Mouse (Mus musculus) heart, embryonic 12.5 days (tissue): ENCODE results near the gene Coro7. TPM values are rescaled to one million over a fixed set of nuclear protein-coding genes. Genes with fewer than 3 reads are reported as not detected.

ENCODE experiments used
- ATAC-seq: fragments of 200-750 bp; cut with Nextera tagmentation; 2 replicates; pipeline ENCODE4 v1.8.0; 2017; ENCODE audit warnings: moderate TSS enrichment, moderate library complexity; ENCODE audit not compliant: insufficient number of reproducible peaks, low FRiP score
- H3K27ac ChIP-seq: fragments of 300-500 bp; sonication (generic); 2 replicates; pipeline ENCODE4 v1.5.1; 2016; ENCODE audit warnings: mild to moderate bottlenecking, moderate library complexity; ENCODE audit not compliant: poor library complexity, severe bottlenecking
- H3K27me3 ChIP-seq: fragments of 300-500 bp; sonication (generic); replicated peaks from 2 replicates; pipeline ENCODE4 v1.6.1; 2016; ENCODE audit warnings: mild to moderate bottlenecking, moderate library complexity
- H3K36me3 ChIP-seq: fragments of 300-500 bp; sonication (generic); 2 replicates; pipeline ENCODE4 v1.6.1; 2016; ENCODE audit warnings: mild to moderate bottlenecking, moderate library complexity
- H3K4me1 ChIP-seq: fragments of 300-500 bp; sonication (generic); replicated peaks from 2 replicates; pipeline ENCODE4 v1.6.1; 2016; ENCODE audit warnings: mild to moderate bottlenecking
- H3K4me2 ChIP-seq: fragments of 300-500 bp; sonication (generic); 2 replicates; pipeline ENCODE4 v1.6.1; 2016; ENCODE audit warnings: mild to moderate bottlenecking, moderate library complexity
- H3K4me3 ChIP-seq: fragments of 300-500 bp; sonication (generic); 2 replicates; pipeline ENCODE4 v1.5.1; 2016; ENCODE audit warnings: mild to moderate bottlenecking
- H3K9ac ChIP-seq: fragments of 300-500 bp; sonication (generic); 2 replicates; pipeline ENCODE4 v1.6.1; 2016; ENCODE audit warnings: mild to moderate bottlenecking, moderate library complexity
- H3K9me3 ChIP-seq: fragments of 300-500 bp; sonication (generic); replicated peaks from 2 replicates; pipeline ENCODE4 v1.6.1; 2016; ENCODE audit warnings: mild to moderate bottlenecking, moderate library complexity
- WGBS: fragments of 180-500 bp; shearing (Covaris S2); methylation state at CpG from one replicate; pipeline ENCODE4 v1.1.7; 2016; 5-methylcytosine and 5-hydroxymethylcytosine counted together
- polyA plus RNA-seq: library from polyadenylated mRNA; unstranded; fragments of >200 nt; fragmentation: Nextera tagmentation; extraction: Ambion mirVana; gene quantifications from 2 replicates; pipeline ENCODE4 v1.2.1, GENCODE M21; 2016

Gene Coro7
- polyA plus RNA-seq, 1 experiment from 2014 or later = 14.8 TPM

DNA sequence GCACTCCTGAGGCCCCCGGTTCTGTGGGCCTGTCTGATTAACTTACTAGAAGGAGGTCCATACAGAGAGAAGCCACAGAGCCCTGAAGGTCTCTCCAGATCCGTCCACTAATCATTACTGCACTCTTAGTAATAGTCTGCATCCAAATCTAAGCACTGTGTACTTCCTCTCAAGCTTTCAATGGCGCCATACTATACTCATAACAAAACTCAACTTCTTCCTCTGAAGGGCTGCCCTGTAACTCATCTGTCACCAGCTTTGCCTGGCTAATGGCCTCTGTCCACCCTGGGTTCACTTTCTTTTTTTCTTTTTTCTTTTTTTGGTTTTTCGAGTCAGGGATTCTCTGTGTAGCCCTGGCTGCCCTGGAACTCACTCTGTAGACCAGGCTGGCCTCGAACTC lies 1.5 kb downstream of the Coro7 start:
- no peak overlapping the region; the same call in 1 of the 2 replicates for H3K27ac ChIP-seq
- H3K36me3 ChIP-seq = peaks cover 34% of the 10 kb centered on the region
- H3K4me2 ChIP-seq = peak overlapping the region; percentile 97
- H3K4me3 ChIP-seq = no peak overlapping the region
- WGBS = 54% methylated on average over 5 of the region's 5 CpGs
- ATAC-seq = no peak
- H3K9me3 ChIP-seq = no peaks in the 10 kb centered on the region
- H3K27me3 ChIP-seq = no peaks in the 10 kb centered on the region
- H3K9ac ChIP-seq = peak overlapping the region; percentile 89; the same call in 1 of the 2 replicates
- H3K4me1 ChIP-seq = peaks cover 18% of the 10 kb centered on the region

DNA sequence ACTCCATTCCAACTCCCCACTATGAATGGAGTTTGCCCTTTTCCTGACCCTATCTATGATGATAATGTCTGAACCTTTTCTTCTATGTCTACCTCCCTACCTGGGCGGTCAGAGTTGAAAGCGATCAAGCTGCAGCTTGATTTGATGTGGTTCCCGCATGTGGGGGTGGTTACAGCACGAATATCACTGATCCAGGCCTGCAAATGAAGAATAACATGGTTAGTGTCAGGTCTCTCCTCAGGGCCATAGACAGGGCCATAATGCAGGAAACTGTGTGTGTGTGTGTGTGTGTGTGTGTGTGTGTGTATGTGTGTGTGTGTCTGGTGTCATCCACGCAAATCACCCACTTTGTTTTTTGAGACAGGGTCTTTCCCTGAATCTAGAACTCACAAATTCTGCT lies 2.7 kb downstream of the Coro7 start:
- ATAC-seq = no peak
- Histone ChIP-seq H3K4me1 (peaks cover 15% of the 10 kb centered on the region), H3K36me3 (peaks cover 39% of the 10 kb centered on the region), H3K4me3 (no peak overlapping the region), H3K4me2 (no peak overlapping the region), H3K27me3 (no peaks in the 10 kb centered on the region), H3K9ac (no peak overlapping the region), H3K9me3 (no peaks in the 10 kb centered on the region), H3K27ac (no peak overlapping the region)
- 89% methylated on average over 5 of the region's 5 CpGs for WGBS

DNA sequence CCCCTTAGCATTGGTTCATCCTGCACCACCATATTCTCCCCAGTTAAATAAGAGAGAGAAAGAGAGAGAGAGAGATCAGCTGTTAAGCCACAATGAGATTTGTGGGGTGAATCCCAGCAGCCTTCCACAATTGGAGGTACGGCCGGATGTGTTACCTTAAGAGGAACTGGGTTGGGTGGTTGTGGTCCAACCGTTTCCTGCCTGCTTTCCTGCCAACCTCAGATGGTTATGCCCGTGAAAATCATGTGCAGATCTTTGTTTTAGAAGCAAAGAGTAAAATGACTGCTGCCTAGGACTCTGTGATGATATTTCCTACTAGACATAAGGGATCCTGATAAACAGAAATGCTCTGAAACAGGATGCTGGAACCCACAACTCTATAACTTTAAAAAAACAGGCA lies 5.5 kb downstream of the Coro7 start:
- no peak for ATAC-seq
- Histone ChIP-seq H3K36me3 (peaks cover 51% of the 10 kb centered on the region), H3K4me3 (no peak overlapping the region), H3K9me3 (no peaks in the 10 kb centered on the region), H3K4me2 (no peak overlapping the region), H3K27me3 (no peaks in the 10 kb centered on the region), H3K27ac (no peak overlapping the region), H3K9ac (no peak overlapping the region), H3K4me1 (peaks cover 15% of the 10 kb centered on the region)
- WGBS = 86% methylated on average over 4 of the region's 4 CpGs

DNA sequence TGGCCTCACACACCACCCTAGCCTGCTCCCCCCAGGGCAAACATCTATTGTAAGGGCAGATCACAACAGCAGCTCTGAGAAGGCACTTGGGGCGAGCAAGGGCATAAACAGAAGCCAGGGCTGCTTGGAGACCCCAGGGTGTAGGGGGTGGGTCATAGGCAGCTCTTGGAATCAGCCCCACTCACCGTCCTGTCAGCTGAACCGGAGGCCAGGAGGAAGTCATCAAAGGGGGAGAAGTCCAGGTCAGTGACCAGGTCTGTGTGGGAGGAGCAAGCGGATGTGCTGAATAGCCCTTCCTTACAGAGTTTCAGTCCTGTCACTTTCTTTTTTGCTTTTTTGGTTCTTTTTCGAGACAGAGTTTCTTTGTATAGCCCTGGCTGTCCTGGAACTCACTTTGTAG lies 9.3 kb downstream of the Coro7 start:
- Histone ChIP-seq H3K9ac (no peak overlapping the region), H3K4me3 (no peak overlapping the region), H3K4me2 (no peak overlapping the region), H3K36me3 (peaks cover 62% of the 10 kb centered on the region), H3K27me3 (no peaks in the 10 kb centered on the region), H3K4me1 (no peaks in the 10 kb centered on the region), H3K9me3 (no peaks in the 10 kb centered on the region), H3K27ac (no peak overlapping the region)
- WGBS = 68% methylated on average over 5 of the region's 5 CpGs
- ATAC-seq = no peak

DNA sequence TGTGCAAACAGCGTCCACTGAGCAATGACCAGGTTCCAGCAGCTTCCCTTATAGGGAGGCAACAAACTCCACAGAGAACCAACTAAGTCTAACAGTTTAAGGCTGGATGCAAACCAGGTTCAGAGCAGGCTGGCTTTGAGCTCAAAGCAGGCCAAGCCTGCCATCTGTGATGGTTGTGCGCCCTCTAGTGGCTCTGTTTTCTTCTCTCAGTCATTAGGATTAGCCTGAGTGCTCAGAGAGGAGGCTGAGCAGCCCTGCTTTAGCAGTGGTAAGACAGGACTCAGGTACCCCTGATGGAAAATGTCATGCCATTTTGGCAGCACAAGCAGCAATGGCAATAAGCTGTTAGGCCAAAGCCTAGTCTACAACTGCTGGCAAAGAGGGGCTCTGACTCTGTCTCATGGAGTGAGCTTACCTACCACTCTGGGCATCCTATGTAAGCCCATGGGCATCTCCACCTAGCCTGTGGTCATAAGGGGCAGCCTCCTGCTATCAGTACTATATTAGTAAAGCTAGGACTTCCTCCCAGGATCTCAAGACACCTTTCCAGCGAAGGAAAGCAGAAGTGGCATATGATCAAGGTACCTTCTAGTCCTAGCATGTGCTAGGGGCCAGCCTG lies 12.3 kb downstream of the Coro7 start:
- H3K9me3 ChIP-seq = no peaks in the 10 kb centered on the region
- H3K36me3 ChIP-seq = peaks cover 57% of the 10 kb centered on the region
- no peak overlapping the region for H3K27ac ChIP-seq
- H3K4me3 ChIP-seq = no peak overlapping the region
- no peaks in the 10 kb centered on the region for H3K4me1 ChIP-seq
- H3K27me3 ChIP-seq = no peaks in the 10 kb centered on the region
- H3K4me2 ChIP-seq = no peak overlapping the region
- peak; percentile 77 for ATAC-seq
- no peak overlapping the region for H3K9ac ChIP-seq
- 25% methylated on average over 3 of the region's 3 CpGs for WGBS

DNA sequence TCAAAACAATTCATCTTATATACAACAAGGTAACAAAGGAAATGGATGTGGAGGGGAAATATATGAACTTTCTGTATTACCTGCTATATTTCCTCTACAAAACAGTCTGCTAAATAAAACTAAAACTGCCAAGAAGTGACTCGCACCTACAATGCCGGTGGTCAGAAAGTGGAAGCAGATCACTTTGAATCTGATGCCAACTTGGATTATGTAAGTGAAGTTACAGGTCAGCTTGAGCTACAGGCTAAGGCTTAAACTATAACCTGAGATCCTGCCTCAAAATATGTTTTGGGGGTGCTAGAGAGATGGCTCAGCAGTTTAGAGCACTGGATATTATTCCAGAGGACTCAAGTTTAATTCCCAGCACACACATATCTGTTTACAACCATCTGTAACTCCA lies 13.9 kb downstream of the Coro7 start:
- Histone ChIP-seq H3K4me3 (no peak overlapping the region), H3K27me3 (no peaks in the 10 kb centered on the region), H3K4me1 (no peaks in the 10 kb centered on the region), H3K4me2 (no peak overlapping the region), H3K36me3 (peaks cover 68% of the 10 kb centered on the region), H3K9me3 (no peaks in the 10 kb centered on the region), H3K27ac (no peak overlapping the region), H3K9ac (no peak overlapping the region)
- WGBS = 95% methylated on average over 2 of the region's 2 CpGs
- ATAC-seq = no peak

DNA sequence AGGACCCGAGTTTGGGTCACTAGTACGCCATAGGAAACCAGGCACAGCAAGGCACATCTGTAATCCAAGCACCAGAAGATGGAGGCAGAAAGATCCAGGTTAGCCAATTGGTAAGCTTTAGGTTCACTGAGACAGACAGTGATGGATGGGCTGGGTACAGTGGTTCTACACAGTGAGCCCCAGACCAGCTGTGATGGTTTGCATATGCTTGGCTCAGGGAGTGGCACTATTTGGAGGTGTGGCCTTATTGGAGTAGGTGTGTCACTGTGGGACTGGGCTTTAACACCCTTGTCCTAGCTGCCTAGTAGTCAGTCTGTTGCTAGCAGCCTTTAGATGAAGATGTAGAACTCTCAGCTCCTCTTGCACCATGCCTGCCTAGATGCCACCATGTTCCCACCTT lies 15.8 kb downstream of the Coro7 start:
- Histone ChIP-seq H3K4me2 (no peak overlapping the region), H3K36me3 (peaks cover 57% of the 10 kb centered on the region), H3K4me1 (peaks cover 7% of the 10 kb centered on the region), H3K9me3 (0 out of 2 replicates have a peak, but pooled peaks cover 2% of the 10 kb centered on the region), H3K27me3 (no peaks in the 10 kb centered on the region), H3K4me3 (no peak overlapping the region), H3K9ac (no peak overlapping the region), H3K27ac (no peak overlapping the region)
- ATAC-seq = no peak
- WGBS = 83% methylated on average over 2 of the region's 2 CpGs

DNA sequence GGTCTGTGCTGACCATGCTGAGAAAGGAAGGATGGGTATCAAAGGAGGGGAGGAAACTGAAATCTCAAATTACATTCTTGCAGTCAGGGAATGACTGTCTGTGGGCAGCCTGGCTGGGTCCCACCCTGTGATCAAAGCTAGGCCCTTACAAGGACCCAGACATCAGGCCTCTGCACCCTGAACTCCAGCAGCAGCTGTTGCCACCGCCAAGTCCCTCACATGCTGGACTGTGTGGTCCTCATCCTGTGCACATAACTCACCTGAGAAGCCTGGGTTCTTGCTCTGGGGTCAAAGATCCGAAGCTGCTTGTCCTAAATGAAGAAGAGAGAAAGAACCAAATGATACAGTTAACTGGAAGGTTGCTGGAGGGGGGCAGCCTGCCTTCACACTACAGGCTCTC lies 18.0 kb downstream of the Coro7 start:
- H3K9ac ChIP-seq = no peak overlapping the region
- H3K4me1 ChIP-seq = peaks cover 20% of the 10 kb centered on the region
- H3K4me3 ChIP-seq = no peak overlapping the region
- 77% methylated on average over 2 of the region's 2 CpGs for WGBS
- no peak for ATAC-seq
- 0 out of 2 replicates have a peak, but pooled peaks cover 2% of the 10 kb centered on the region for H3K9me3 ChIP-seq
- H3K27ac ChIP-seq = no peak overlapping the region
- H3K27me3 ChIP-seq = no peaks in the 10 kb centered on the region
- no peak overlapping the region for H3K4me2 ChIP-seq
- peaks cover 42% of the 10 kb centered on the region for H3K36me3 ChIP-seq

DNA sequence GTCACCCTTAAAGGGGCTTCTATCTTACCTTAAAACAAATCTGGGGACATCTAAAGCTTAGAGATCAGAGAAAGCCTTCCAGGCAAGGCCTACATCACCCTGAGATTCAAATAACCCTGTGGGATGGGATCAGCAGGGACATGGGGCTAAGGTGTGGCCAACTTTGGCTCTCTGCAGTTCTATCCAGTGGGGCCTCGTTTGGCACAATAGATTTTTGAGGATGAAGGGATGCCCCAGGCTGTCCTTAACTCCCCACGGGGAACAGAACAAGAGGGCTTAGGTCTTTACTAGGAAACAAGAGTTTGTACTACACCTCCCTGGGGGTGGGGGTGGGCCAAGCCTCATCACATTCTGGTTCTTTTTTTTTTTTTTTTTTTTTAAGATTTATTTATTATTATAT lies 20.3 kb downstream of the Coro7 start:
- H3K27ac ChIP-seq = peak overlapping the region; percentile 63
- H3K4me3 ChIP-seq = no peak overlapping the region
- peak overlapping the region; percentile 45; the same call in 1 of the 2 replicates for H3K9ac ChIP-seq
- H3K4me1 ChIP-seq = peaks cover 43% of the 10 kb centered on the region
- 22% methylated on average over 2 of the region's 2 CpGs for WGBS
- no peaks in the 10 kb centered on the region for H3K27me3 ChIP-seq
- peak overlapping the region; percentile 27 for H3K4me2 ChIP-seq
- peaks cover 38% of the 10 kb centered on the region for H3K36me3 ChIP-seq
- 0 out of 2 replicates have a peak, but pooled peaks cover 2% of the 10 kb centered on the region for H3K9me3 ChIP-seq
- no peak for ATAC-seq

DNA sequence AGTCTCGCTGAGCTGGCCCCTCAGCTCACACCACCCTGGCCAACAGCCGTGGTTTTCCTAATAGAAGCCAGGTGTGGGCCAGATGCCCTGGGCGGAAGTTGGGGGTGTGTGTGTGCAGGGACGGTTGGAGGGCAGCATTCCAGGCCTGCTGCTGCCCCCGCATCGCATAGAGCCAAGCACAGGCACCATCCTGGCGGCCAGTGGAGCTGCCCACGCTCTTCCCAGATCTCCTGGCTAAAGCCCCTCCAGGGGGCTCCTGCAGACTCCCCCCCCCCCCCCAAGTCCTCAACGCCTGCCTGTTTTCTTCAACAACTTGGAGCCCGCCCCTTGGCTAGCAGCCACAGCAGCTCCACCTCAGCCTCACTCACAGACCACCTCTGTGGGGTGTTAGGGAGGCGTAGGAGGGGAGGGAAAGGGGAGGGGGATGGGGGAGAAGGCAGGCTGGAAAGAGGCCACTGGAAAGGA lies 20.8 kb downstream of the Coro7 start:
- 0 out of 2 replicates have a peak, but pooled peaks cover 2% of the 10 kb centered on the region for H3K9me3 ChIP-seq
- no peak overlapping the region for H3K4me3 ChIP-seq
- H3K27me3 ChIP-seq = no peaks in the 10 kb centered on the region
- peak overlapping the region; percentile 45 for H3K9ac ChIP-seq
- 16% methylated on average over 11 of the region's 11 CpGs for WGBS
- peaks cover 39% of the 10 kb centered on the region for H3K36me3 ChIP-seq
- peak; percentile 63 for ATAC-seq
- peak overlapping the region; percentile 63 for H3K27ac ChIP-seq
- peak overlapping the region; percentile 27 for H3K4me2 ChIP-seq
- peaks cover 48% of the 10 kb centered on the region for H3K4me1 ChIP-seq

DNA sequence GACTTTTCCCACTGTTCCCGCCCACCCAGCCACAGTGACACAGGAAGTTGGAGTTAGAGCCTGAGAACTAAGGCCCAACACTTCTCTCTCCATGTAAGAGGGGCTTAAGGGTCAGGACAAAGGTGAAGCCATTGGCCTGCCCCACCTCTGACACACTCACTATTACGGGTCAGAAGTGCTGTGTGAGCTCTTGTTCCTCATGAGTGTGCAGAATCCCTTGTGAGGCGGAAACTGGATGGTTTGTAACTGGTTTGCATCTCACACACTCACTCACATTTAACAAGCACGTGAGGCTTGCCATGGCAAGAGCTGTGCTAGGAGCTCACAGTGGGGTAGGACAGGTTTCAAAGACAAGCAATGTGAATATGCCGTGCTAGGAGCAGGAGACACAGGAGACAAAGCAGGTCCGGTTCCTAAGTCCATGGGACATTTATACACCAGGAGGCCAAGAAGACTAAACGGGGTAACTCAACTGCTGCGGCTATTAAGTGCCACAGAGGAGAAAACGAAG lies 23.0 kb downstream of the Coro7 start:
- Histone ChIP-seq H3K27ac (peak overlapping the region; percentile 93), H3K36me3 (peaks cover 49% of the 10 kb centered on the region), H3K4me2 (peak overlapping the region; percentile 39; the same call in 1 of the 2 replicates), H3K4me1 (peaks cover 67% of the 10 kb centered on the region), H3K9ac (peak overlapping the region; percentile 54), H3K9me3 (0 out of 2 replicates have a peak, but pooled peaks cover 2% of the 10 kb centered on the region), H3K4me3 (no peak overlapping the region), H3K27me3 (no peaks in the 10 kb centered on the region)
- 51% methylated on average over 9 of the region's 9 CpGs for WGBS
- ATAC-seq = no peak
